Mouse (Mus musculus) c-Kit-positive CD71-positive TER-119-negative erythroid progenitor cells, embryonic 14.5 days (primary cell): ENCODE data around the gene Grxcr1.

Source experiments
- DNase-seq: peaks from one replicate; pipeline ENCODE4 v3.0.0-alpha.2; 2013; ENCODE audit warnings: low read depth

Gene Grxcr1

GRCm38 (mm10) chr5:68031744-68032143 lies at the start of gene Grxcr1:
TSS of gene Grxcr1 (plus strand) at chr5:68031835.
- no peak for DNase-seq

- no peak for DNase-seq
Observed at GRCm38 (mm10) chr5:67981946-67982526, 49.6 kb upstream of the Grxcr1 start.

GRCm38 (mm10) chr5:67990426-67990825 lies 41.2 kb upstream of the Grxcr1 start:
- no peak for DNase-seq

- DNase-seq, result no peak
Observed at GRCm38 (mm10) chr5:68002611-68003010, 29.0 kb upstream of the Grxcr1 start.

- no peak for DNase-seq
Observed at GRCm38 (mm10) chr5:68003904-68004303, 27.7 kb upstream of the Grxcr1 start.

GRCm38 (mm10) chr5:68004419-68004818 lies 27.2 kb upstream of the Grxcr1 start:
- no peak for DNase-seq

GRCm38 (mm10) chr5:68007074-68007473 lies 24.6 kb upstream of the Grxcr1 start:
- DNase-seq, result no peak

- DNase-seq, result no peak
Observed at GRCm38 (mm10) chr5:68011569-68011968, 20.1 kb upstream of the Grxcr1 start.

- peak; percentile 56 for DNase-seq
Observed at GRCm38 (mm10) chr5:68012618-68013017, 19.0 kb upstream of the Grxcr1 start.

GRCm38 (mm10) chr5:68020870-68021269 lies 10.8 kb upstream of the Grxcr1 start:
- DNase-seq, result no peak

- DNase-seq, result no peak
Observed at GRCm38 (mm10) chr5:68026658-68027422, 4.8 kb upstream of the Grxcr1 start.

GRCm38 (mm10) chr5:68027474-68027873 lies 4.2 kb upstream of the Grxcr1 start:
- DNase-seq, result no peak

GRCm38 (mm10) chr5:68033345-68033744 lies 1.7 kb downstream of the Grxcr1 start:
- no peak for DNase-seq

GRCm38 (mm10) chr5:68039077-68039476 lies 7.4 kb downstream of the Grxcr1 start:
- no peak for DNase-seq

GRCm38 (mm10) chr5:68043339-68043738 lies 11.7 kb downstream of the Grxcr1 start:
- DNase-seq, result no peak

GRCm38 (mm10) chr5:68048783-68049182 lies 17.1 kb downstream of the Grxcr1 start:
- no peak for DNase-seq

GRCm38 (mm10) chr5:68049536-68049935 lies 17.9 kb downstream of the Grxcr1 start:
- DNase-seq, result no peak

GRCm38 (mm10) chr5:68051101-68051500 lies 19.5 kb downstream of the Grxcr1 start:
- no peak for DNase-seq

- DNase-seq, result no peak
Observed at GRCm38 (mm10) chr5:68057574-68057973, 25.9 kb downstream of the Grxcr1 start.

- no peak for DNase-seq
Observed at GRCm38 (mm10) chr5:68068694-68069093, 37.1 kb downstream of the Grxcr1 start.

GRCm38 (mm10) chr5:68070308-68070707 lies 38.7 kb downstream of the Grxcr1 start:
- DNase-seq, result no peak

GRCm38 (mm10) chr5:68071857-68072256 lies 40.2 kb downstream of the Grxcr1 start:
- DNase-seq, result no peak

GRCm38 (mm10) chr5:68086535-68087098 lies 55.0 kb downstream of the Grxcr1 start:
- no peak for DNase-seq
